Mouse (Mus musculus): ENCODE results near the gene Erich6.

- TF ChIP-seq CTCF (IDR thresholded peaks at IDR 0.05; ENCODE audit: low read depth, low read length) (no peak), POLR2A (IDR thresholded peaks at IDR 0.05; ENCODE audit: borderline replicate concordance, low read depth, low read length) (no peak)
Measured at GRCm38 (mm10) chr3:58593623-58594022, 43.4 kb downstream of the Erich6 start.
